Mouse (Mus musculus) olfactory bulb, adult 2 months (tissue): Measurements from ENCODE around the gene Wnt3a.

Source experiments
- CTCF ChIP-seq: fragments of 200-500 bp; IDR thresholded peaks from 2 replicates; pipeline ENCODE4 v1.5.1; 2012; ENCODE audit warnings: low read depth, mild to moderate bottlenecking, low read length, moderate library complexity; ENCODE audit not compliant: insufficient read depth
- POLR2A ChIP-seq: fragments of 200-500 bp; IDR thresholded peaks from 2 replicates; pipeline ENCODE4 v1.6.1; 2012; ENCODE audit warnings: mild to moderate bottlenecking, low read depth, low read length, moderate library complexity; ENCODE audit not compliant: insufficient read depth

GRCm38 (mm10) chr11:59278047-59278446 lies 12.5 kb downstream of the Wnt3a start:
- TF ChIP-seq CTCF, result no peak
- TF ChIP-seq POLR2A, result no peak
